Mouse (Mus musculus) small intestine, adult 2 months (tissue): ENCODE data around the gene Plxdc1.

Experiments
- CTCF ChIP-seq: fragments of 200-500 bp; IDR thresholded peaks from 2 replicates; pipeline ENCODE4 v1.5.1; 2012; ENCODE audit warnings: low read depth, mild to moderate bottlenecking, control low read depth, inconsistent platforms, low read length, moderate library complexity, mixed read lengths; ENCODE audit not compliant: insufficient replicate concordance, insufficient read length; ENCODE audit errors: extremely low read depth
- POLR2A ChIP-seq: fragments of 200-500 bp; IDR thresholded peaks from 2 replicates; pipeline ENCODE4 v1.6.1; 2012; ENCODE audit warnings: low read depth, mild to moderate bottlenecking, control low read depth, inconsistent platforms, low read length, moderate library complexity

DNA sequence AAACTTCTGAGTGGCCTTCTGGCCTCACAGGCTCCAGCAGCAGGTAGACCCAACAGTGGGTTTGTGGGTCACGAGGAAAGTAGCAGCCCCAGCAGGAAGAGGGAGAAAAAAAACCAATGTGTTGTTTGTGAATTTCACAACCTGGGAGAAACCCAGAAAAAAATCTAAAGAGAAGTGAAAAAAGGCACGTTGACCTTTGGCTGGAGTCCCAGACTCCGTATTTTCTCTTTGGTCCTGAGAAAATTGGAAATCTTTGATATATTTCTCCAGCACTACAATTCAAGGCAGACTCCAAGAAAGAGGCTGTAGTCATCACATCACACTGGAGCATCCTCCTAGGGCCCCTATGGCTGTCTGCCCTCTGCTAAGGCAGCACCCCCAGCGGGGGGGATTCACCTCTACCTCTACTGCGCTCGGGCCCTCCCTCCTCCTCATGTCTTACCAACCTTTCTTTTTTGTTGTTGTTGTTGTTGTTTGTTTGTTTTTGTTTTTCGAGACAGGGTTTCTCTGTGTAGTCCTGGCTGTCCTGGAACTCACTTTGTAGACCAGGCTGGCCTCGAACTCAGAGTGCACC lies 11.2 kb upstream of the Plxdc1 start:
- TF ChIP-seq CTCF (no peak), POLR2A (no peak)
